In the genomic region with DNA sequence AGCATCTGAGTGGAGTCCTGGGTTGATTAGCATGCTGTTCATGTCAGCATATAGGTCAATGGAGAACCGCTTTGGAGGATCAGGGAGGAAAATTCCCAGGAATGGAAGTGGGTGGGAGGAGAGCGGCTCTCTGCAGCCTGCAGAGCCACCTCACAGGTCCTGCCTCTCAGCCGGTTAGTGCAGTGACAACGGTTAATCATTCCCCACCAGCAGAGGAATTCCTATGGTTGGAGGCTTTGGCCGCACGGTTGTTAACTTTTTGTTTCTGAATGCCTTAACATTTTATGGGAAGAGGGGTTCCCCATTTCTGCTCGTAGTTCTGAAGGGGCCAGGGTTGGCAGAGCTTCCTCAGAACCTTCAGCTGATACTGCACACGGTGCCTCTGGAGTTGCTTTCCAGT, we compare ENCODE assay signal across 20 mouse cellular contexts.
A peak's percentile ranks its signal among the peaks of the same experiment; 100 is the strongest.
DNase-seq lines count a peak whose midpoint lies in the region; ATAC-seq and TF ChIP-seq lines count a peak whose summit lies in the region.
"Had no signal": no experiment of that assay in that cellular context is flagged by ENCODE, and none has a peak within 500 bp of the region (broad histone marks: within the 10 kb centered on the region; RNA-seq: fewer than 3 reads in every experiment).

No protein-coding gene starts in this region.

- no peak for ATAC-seq in lung, embryonic 15.5 days (ENCODE audit: borderline replicate concordance, extremely low read depth, low FRiP score, low TSS enrichment)
- no peak for ATAC-seq in hindbrain, embryonic 12.5 days (ENCODE audit: low FRiP score)
- ATAC-seq: forebrain, embryonic 15.5 days; hindbrain, postnatal 0 days had no signal

- no peaks in the 10 kb centered on the region for H3K27me3 ChIP-seq in lung, embryonic 15.5 days
- no peaks in the 10 kb centered on the region for H3K27me3 ChIP-seq in hindbrain, embryonic 12.5 days
- H3K27me3 ChIP-seq: CH12.LX; forebrain, embryonic 15.5 days; limb, embryonic 12.5 days; liver, embryonic 13.5 days had no signal

- no peak for TF ChIP-seq CTCF in gastrocnemius, adult 2 months (IDR thresholded peaks at IDR 0.05)

- H3K4me1 ChIP-seq in lung, embryonic 15.5 days = peaks cover 29% of the 10 kb centered on the region
- no peaks in the 10 kb centered on the region for H3K4me1 ChIP-seq in hindbrain, embryonic 12.5 days
- H3K4me1 ChIP-seq: forebrain, embryonic 15.5 days had no signal

- no peaks in the 10 kb centered on the region for H3K9me3 ChIP-seq in lung, embryonic 15.5 days
- H3K9me3 ChIP-seq in hindbrain, embryonic 12.5 days (replicated peaks) = no peaks in the 10 kb centered on the region
- H3K9me3 ChIP-seq: embryonic facial prominence, embryonic 10.5 days; forebrain, embryonic 15.5 days; limb, embryonic 12.5 days; liver, embryonic 13.5 days had no signal

- intact Hi-C loops in gastrocnemius, adult 2 months (cut with DNase I) = loop anchor here (5.0 kb wide), 1 partner anchor 151 kb away; no protein-coding TSS in a partner anchor
- intact Hi-C loops in gastrocnemius, postnatal 14 days (cut with DNase I; ENCODE audit: low total_unique reads) = no loop called here
- intact Hi-C loops in left cerebral cortex, postnatal 4 days (cut with DNase I) = no loop called here

- H3K4me3 ChIP-seq in gastrocnemius, adult 2 months = 0 out of 2 replicates have a peak overlapping the region, but pooled peaks have one; percentile 4
- no peak overlapping the region for H3K4me3 ChIP-seq in lung, embryonic 15.5 days
- H3K4me3 ChIP-seq in hindbrain, embryonic 12.5 days = no peak overlapping the region
- H3K4me3 ChIP-seq: embryonic facial prominence, embryonic 10.5 days; forebrain, embryonic 15.5 days; left cerebral cortex, adult 2 months; limb, embryonic 12.5 days; liver, embryonic 13.5 days had no signal

- H3K36me3 ChIP-seq in lung, embryonic 15.5 days = peaks cover 29% of the 10 kb centered on the region
- no peaks in the 10 kb centered on the region for H3K36me3 ChIP-seq in hindbrain, embryonic 12.5 days
- H3K36me3 ChIP-seq: forebrain, embryonic 15.5 days; liver, embryonic 13.5 days had no signal

- 56% methylated on average over 8 of the region's 8 CpGs for WGBS in lung, embryonic 15.5 days
- WGBS in hindbrain, embryonic 12.5 days = 71% methylated on average over 8 of the region's 8 CpGs

- no peak for DNase-seq in gastrocnemius, adult 2 months
- no peak for DNase-seq in gastrocnemius, postnatal 14 days
- DNase-seq in lung, postnatal 25 days (ENCODE audit: low spot score) = no peak
- peak; percentile 49 to 50 for DNase-seq in kidney, adult 8-10 months
- peak; percentile 57 to 66 for DNase-seq in kidney, postnatal 25 days
- no peak for DNase-seq in left cerebral cortex, postnatal 4 days
- DNase-seq: adrenal gland, adult 2 months; cerebellum, adult 18-20 months; heart, postnatal 4 days; liver, embryonic 13.5 days; lung, postnatal 36 days; right cerebral cortex, postnatal 14 days had no signal

- no peak overlapping the region for H3K9ac ChIP-seq in lung, embryonic 15.5 days
- no peak overlapping the region for H3K9ac ChIP-seq in hindbrain, embryonic 12.5 days
- H3K9ac ChIP-seq: forebrain, embryonic 15.5 days; limb, embryonic 12.5 days; liver, embryonic 13.5 days had no signal

- peak overlapping the region; percentile 3; the same call in 1 of the 2 replicates for H3K4me2 ChIP-seq in lung, embryonic 15.5 days
- H3K4me2 ChIP-seq in hindbrain, embryonic 12.5 days (replicated peaks) = no peak overlapping the region
- H3K4me2 ChIP-seq: forebrain, embryonic 15.5 days; limb, embryonic 12.5 days; liver, embryonic 13.5 days had no signal

- H3K27ac ChIP-seq in gastrocnemius, adult 2 months = peak overlapping the region; percentile 43
- peak overlapping the region; percentile 50 for H3K27ac ChIP-seq in lung, embryonic 15.5 days
- no peak overlapping the region for H3K27ac ChIP-seq in hindbrain, embryonic 12.5 days
- H3K27ac ChIP-seq: embryonic facial prominence, embryonic 10.5 days; forebrain, embryonic 15.5 days; hindbrain, postnatal 0 days; left cerebral cortex, adult 2 months; limb, embryonic 12.5 days; liver, embryonic 13.5 days had no signal

Comparison
In these comparisons a context has a peak if more than half of its experiments do, and no peak if none do; other contexts are left out.
1. DNase-seq: peak in kidney, adult 8-10 months (2 of 2) and kidney, postnatal 25 days (2 of 2); none in gastrocnemius, adult 2 months (single experiment), gastrocnemius, postnatal 14 days (single experiment), lung, postnatal 25 days (single experiment) and left cerebral cortex, postnatal 4 days (single experiment).